In genomic region chr8:123633801-123634200, GRCm38 (mm10) we compare ENCODE assay signal across 23 mouse cellular contexts. TPM values are rescaled to one million over a fixed set of nuclear protein-coding genes. Genes with fewer than 3 reads are reported as not detected.
DNase-seq lines count a peak whose midpoint lies in the region; ATAC-seq and TF ChIP-seq lines count a peak whose summit lies in the region.
"Had no signal": no experiment of that assay in that cellular context is flagged by ENCODE, and none has a peak within 500 bp of the region (broad histone marks: within the 10 kb centered on the region; RNA-seq: fewer than 3 reads in every experiment).

No protein-coding gene starts in this region.

- no peaks in the 10 kb centered on the region for H3K36me3 ChIP-seq in embryonic facial prominence, embryonic 14.5 days (ENCODE audit: control insufficient read depth, insufficient read depth, low read length)
- no peaks in the 10 kb centered on the region for H3K36me3 ChIP-seq in embryonic facial prominence, embryonic 10.5 days (replicated peaks)
- H3K36me3 ChIP-seq in heart, embryonic 14.5 days (ENCODE audit: control insufficient read depth, insufficient read depth, low read length): no peaks in the 10 kb centered on the region
- no peaks in the 10 kb centered on the region for H3K36me3 ChIP-seq in liver, adult 2 months (ENCODE audit: control insufficient read depth, insufficient read depth, low read length)
- no peaks in the 10 kb centered on the region for H3K36me3 ChIP-seq in liver, postnatal 0 days (replicated peaks; ENCODE audit: insufficient read depth, low read length)
- H3K36me3 ChIP-seq in myocyte (ENCODE audit: control insufficient read depth, insufficient read depth): no peaks in the 10 kb centered on the region
- H3K36me3 ChIP-seq: forebrain, embryonic 15.5 days; G1E; liver, embryonic 13.5 days; lung, embryonic 15.5 days; midbrain, embryonic 12.5 days; neural tube, embryonic 13.5 days had no signal

- TF ChIP-seq POLR2A in liver, adult 2 months (IDR thresholded peaks at IDR 0.05; ENCODE audit: extremely low read depth, insufficient read depth, low read length): no peak
- no peak for TF ChIP-seq POLR2A in myocyte (IDR thresholded peaks at IDR 0.05; ENCODE audit: insufficient read length, low read depth)

- no peak for TF ChIP-seq EP300 in liver, postnatal 0 days (IDR thresholded peaks at IDR 0.05; ENCODE audit: low read depth)

- H3K9me3 ChIP-seq in embryonic facial prominence, embryonic 14.5 days (ENCODE audit: control insufficient read depth, low read length): no peaks in the 10 kb centered on the region
- no peaks in the 10 kb centered on the region for H3K9me3 ChIP-seq in embryonic facial prominence, embryonic 10.5 days
- no peaks in the 10 kb centered on the region for H3K9me3 ChIP-seq in heart, embryonic 14.5 days (ENCODE audit: control insufficient read depth, low read length)
- no peaks in the 10 kb centered on the region for H3K9me3 ChIP-seq in liver, postnatal 0 days (ENCODE audit: low read length)
- H3K9me3 ChIP-seq: forebrain, embryonic 15.5 days; liver, embryonic 13.5 days; lung, embryonic 15.5 days; midbrain, embryonic 12.5 days; neural tube, embryonic 13.5 days had no signal

- H3ac ChIP-seq in myocyte (ENCODE audit: control insufficient read depth, insufficient read length): no peak overlapping the region

- peaks cover 9% of the 10 kb centered on the region for H3K4me1 ChIP-seq in embryonic facial prominence, embryonic 14.5 days (ENCODE audit: control insufficient read depth, insufficient read depth, low read length)
- H3K4me1 ChIP-seq in embryonic facial prominence, embryonic 10.5 days: peaks cover 20% of the 10 kb centered on the region
- peaks cover 4 to 21% of the 10 kb centered on the region in 2 experiments for H3K4me1 ChIP-seq in heart, embryonic 14.5 days (ENCODE audit: control insufficient read depth in 2 of 2, insufficient read depth in 2 of 2, low read length in 2 of 2)
- no peaks in the 10 kb centered on the region for H3K4me1 ChIP-seq in liver, adult 2 months (ENCODE audit: control insufficient read depth, insufficient read depth, low read length)
- no peaks in the 10 kb centered on the region for H3K4me1 ChIP-seq in liver, postnatal 0 days (ENCODE audit: insufficient read depth)

- no peak overlapping the region for H3K4me2 ChIP-seq in embryonic facial prominence, embryonic 14.5 days (ENCODE audit: low read depth, low read length)
- no peak overlapping the region for H3K4me2 ChIP-seq in heart, embryonic 14.5 days (ENCODE audit: low read length)
- no peak overlapping the region for H3K4me2 ChIP-seq in liver, postnatal 0 days (ENCODE audit: low read depth, low read length)
- peak overlapping the region; percentile 79 for H3K4me2 ChIP-seq in myocyte (ENCODE audit: low read depth)
- H3K4me2 ChIP-seq: forebrain, embryonic 15.5 days; liver, embryonic 13.5 days; lung, embryonic 15.5 days; midbrain, embryonic 12.5 days; neural tube, embryonic 13.5 days had no signal

- TF ChIP-seq CTCF in liver, adult 2 months (IDR thresholded peaks at IDR 0.05; ENCODE audit: low read depth, low read length): no peak
- TF ChIP-seq CTCF in liver, postnatal 0 days (IDR thresholded peaks at IDR 0.05; ENCODE audit: low read depth): no peak

- H3K27me3 ChIP-seq in embryonic facial prominence, embryonic 14.5 days (replicated peaks; ENCODE audit: control insufficient read depth, insufficient read depth, low read length): no peaks in the 10 kb centered on the region
- H3K27me3 ChIP-seq in embryonic facial prominence, embryonic 10.5 days (replicated peaks; ENCODE audit: low read depth, poor library complexity, severe bottlenecking): peaks cover 26% of the 10 kb centered on the region
- H3K27me3 ChIP-seq in heart, embryonic 14.5 days (ENCODE audit: control insufficient read depth, insufficient read depth, low read length): peaks cover 6% of the 10 kb centered on the region; the same call in 1 of the 2 replicates
- H3K27me3 ChIP-seq in liver, adult 2 months (ENCODE audit: control insufficient read depth, insufficient read depth, low read length): no peaks in the 10 kb centered on the region
- H3K27me3 ChIP-seq in liver, postnatal 0 days (ENCODE audit: insufficient read depth, low read length): peaks cover 6% of the 10 kb centered on the region; the same call in 1 of the 2 replicates
- H3K27me3 ChIP-seq in myocyte (ENCODE audit: control insufficient read depth, insufficient read depth, insufficient read length): no peaks in the 10 kb centered on the region

- H3K79me2 ChIP-seq in liver, adult 2 months (ENCODE audit: control insufficient read depth, insufficient read depth, low read length): no peaks in the 10 kb centered on the region
- H3K79me2 ChIP-seq in myocyte (ENCODE audit: control insufficient read depth, insufficient read depth): no peaks in the 10 kb centered on the region

- no peak overlapping the region for H3K9ac ChIP-seq in embryonic facial prominence, embryonic 14.5 days (ENCODE audit: low read depth, low read length)
- no peak overlapping the region for H3K9ac ChIP-seq in heart, embryonic 14.5 days (ENCODE audit: low read length)
- H3K9ac ChIP-seq in liver, adult 2 months (ENCODE audit: low read depth, low read length): no peak overlapping the region
- H3K9ac ChIP-seq in liver, postnatal 0 days (replicated peaks): no peak overlapping the region
- H3K9ac ChIP-seq: forebrain, embryonic 15.5 days; liver, embryonic 13.5 days; lung, embryonic 15.5 days; midbrain, embryonic 12.5 days; neural tube, embryonic 13.5 days had no signal

- no peak for ATAC-seq in embryonic facial prominence, embryonic 14.5 days (ENCODE audit: low read depth)
- ATAC-seq in heart, embryonic 14.5 days (ENCODE audit: insufficient number of reproducible peaks, insufficient read depth, low FRiP score, low read depth): no peak
- ATAC-seq in liver, postnatal 0 days: no peak
- ATAC-seq: CD4-positive, CD25-positive, alpha-beta regulatory T cell, adult 4 months; forebrain, embryonic 15.5 days had no signal

- WGBS in embryonic facial prominence, embryonic 14.5 days: 49% methylated on average over 7 of the region's 7 CpGs
- 67% methylated on average over 7 of the region's 7 CpGs for WGBS in embryonic facial prominence, embryonic 10.5 days
- 44% methylated on average over 7 of the region's 7 CpGs for WGBS in heart, embryonic 14.5 days
- 51% methylated on average over 7 of the region's 7 CpGs for whole genome bisulfite sequencing in liver, adult 2 months
- 56% methylated on average over 7 of the region's 7 CpGs for WGBS in liver, postnatal 0 days (ENCODE audit: insufficient replicate concordance)

- no peak overlapping the region for H3K4me3 ChIP-seq in embryonic facial prominence, embryonic 14.5 days (ENCODE audit: low read depth, low read length)
- H3K4me3 ChIP-seq in embryonic facial prominence, embryonic 10.5 days: no peak overlapping the region
- no peak overlapping the region for H3K4me3 ChIP-seq in heart, embryonic 14.5 days (ENCODE audit: control insufficient read depth in 1 of 2, insufficient read depth in 1 of 2, low read depth in 1 of 2, low read length in 2 of 2)
- H3K4me3 ChIP-seq in liver, adult 2 months (ENCODE audit: insufficient read depth, low read depth, low read length): no peak overlapping the region
- H3K4me3 ChIP-seq in liver, postnatal 0 days (ENCODE audit: low read depth, low read length): no peak overlapping the region
- no peak overlapping the region for H3K4me3 ChIP-seq in myocyte
- H3K4me3 ChIP-seq: forebrain, embryonic 15.5 days; left cerebral cortex, adult 2 months; liver, embryonic 13.5 days; lung, embryonic 15.5 days; midbrain, embryonic 12.5 days; neural tube, embryonic 13.5 days had no signal

- 0 out of 2 replicates have a peak overlapping the region, but pooled peaks have one; percentile 19 for H3K27ac ChIP-seq in embryonic facial prominence, embryonic 14.5 days (replicated peaks; ENCODE audit: low read depth, low read length)
- H3K27ac ChIP-seq in embryonic facial prominence, embryonic 10.5 days (replicated peaks): no peak overlapping the region
- peak overlapping the region; percentile 47 to 55; a peak in 3 of 4 replicates for H3K27ac ChIP-seq in heart, embryonic 14.5 days (replicated peaks in 1 of 2; ENCODE audit: control insufficient read depth in 1 of 2, insufficient read depth in 1 of 2, low read depth in 2 of 2, low read length in 2 of 2)
- H3K27ac ChIP-seq in liver, adult 2 months (replicated peaks; ENCODE audit: insufficient read depth, low read depth, low read length): no peak overlapping the region
- no peak overlapping the region for H3K27ac ChIP-seq in liver, postnatal 0 days (ENCODE audit: low read depth)
- H3K27ac ChIP-seq: forebrain, embryonic 15.5 days; liver, embryonic 13.5 days; lung, embryonic 15.5 days; midbrain, embryonic 12.5 days; neural tube, embryonic 13.5 days had no signal

- no peak for DNase-seq in embryonic facial prominence, embryonic 14.5 days (ENCODE audit: low spot score)
- no peak for DNase-seq in embryonic facial prominence, embryonic 10.5 days (ENCODE audit: low spot score)
- no peak for DNase-seq in heart, postnatal 4 days
- DNase-seq in liver, adult 2 months (ENCODE audit: extremely low read depth, low read depth, low spot score): peak; percentile 58
- DNase-seq in liver, postnatal 0 days: no peak
- no peak for DNase-seq in frontal cortex, postnatal 14 days (ENCODE audit: low spot score in 2 of 2)
- DNase-seq: adrenal gland, postnatal 25 days; cerebellum, adult 11-12 months; cerebellum, postnatal 25 days; kidney, adult 8-10 months; kidney, postnatal 36 days; layer of hippocampus, adult 9-11 months; liver, embryonic 13.5 days; thymus, adult 18-20 months had no signal

TF ChIP-seq in myocyte, 11 proteins besides CTCF, POLR2A, EP300 and RAD21 (continues in another document):
- TF ChIP-seq CEBPB (IDR thresholded peaks at IDR 0.05; ENCODE audit: insufficient read depth, poor library complexity, severe bottlenecking) (no peak), USF1 (IDR thresholded peaks at IDR 0.05; ENCODE audit: low read depth) (no peak), E2F4 (IDR thresholded peaks at IDR 0.05; ENCODE audit: insufficient read depth) (no peak), REST (IDR thresholded peaks at IDR 0.05; ENCODE audit: insufficient read depth, insufficient read length) (no peak), MYOD1 (IDR thresholded peaks at IDR 0.05; ENCODE audit: control insufficient read depth in 1 of 3, insufficient read length in 2 of 3, low read depth in 2 of 3) (no peak), POLR2AphosphoS2 (IDR thresholded peaks at IDR 0.05; ENCODE audit: insufficient read length, low read depth) (no peak), MYOG (IDR thresholded peaks at IDR 0.05; ENCODE audit: control insufficient read depth in 1 of 3, insufficient read depth in 1 of 3, insufficient read length in 2 of 3, low read depth in 2 of 3) (no peak)

RNA-seq across cellular contexts. Expression of gene Rhou, which starts 19.9 kb away (rescaled TPM):
- polyA plus RNA-seq in embryonic facial prominence, embryonic 14.5 days (2014; fragmentation: Nextera tagmentation; extraction: Ambion mirVana): 9.5 and 9.6 TPM in 2 replicates
- polyA plus RNA-seq in embryonic facial prominence, embryonic 10.5 days (2016; fragmentation: Nextera tagmentation; extraction: Ambion mirVana): 6.2 and 6.3 TPM in 2 replicates
- polyA plus RNA-seq in heart, embryonic 14.5 days (2014; fragmentation: Nextera tagmentation; extraction: Ambion mirVana): 10.0 and 11.4 TPM in 2 replicates
- 10 to 100 TPM; 14.7 to 15.4 TPM for total RNA-seq in heart, postnatal 4 days (2021)
- total RNA-seq in liver, adult 2 months (2014; rRNA removed): 25.6 and 41.1 TPM in 2 replicates
- polyA plus RNA-seq in liver, adult 2 months (2012; rRNA removed): 34.1 and 38.6 TPM in 2 replicates
- polyA plus RNA-seq in liver, postnatal 0 days (2015; fragmentation: Nextera tagmentation; extraction: Ambion mirVana): 2.8 and 3.8 TPM in 2 replicates
- polyA plus RNA-seq in myocyte (2012; fragmentation: generic; extraction: Trizol): 11.8 TPM
- polyA plus RNA-seq: G1E had no signal

Comparison
In these comparisons a context has a peak if more than half of its experiments do, and no peak if none do; other contexts are left out.
1. H3K27ac ChIP-seq: peak in embryonic facial prominence, embryonic 14.5 days (single experiment) and heart, embryonic 14.5 days (2 of 2); none in embryonic facial prominence, embryonic 10.5 days (single experiment), liver, adult 2 months (single experiment) and liver, postnatal 0 days (single experiment).